Mouse (Mus musculus) cortical plate, adult 2 months (tissue): Measurements from ENCODE around the gene Cobl.

Experiments
- CTCF ChIP-seq: fragments of 200-500 bp; IDR thresholded peaks from 2 replicates; pipeline ENCODE4 v1.5.1; 2011; ENCODE audit warnings: mild to moderate bottlenecking, control low read depth, low read length; ENCODE audit not compliant: insufficient read depth; ENCODE audit errors: extremely low read depth
- POLR2A ChIP-seq: fragments of 200-500 bp; IDR thresholded peaks from 2 replicates; pipeline ENCODE4 v1.6.1; 2011; ENCODE audit warnings: mild to moderate bottlenecking, low read length, control low read depth; ENCODE audit not compliant: insufficient read depth; ENCODE audit errors: extremely low read depth

DNA sequence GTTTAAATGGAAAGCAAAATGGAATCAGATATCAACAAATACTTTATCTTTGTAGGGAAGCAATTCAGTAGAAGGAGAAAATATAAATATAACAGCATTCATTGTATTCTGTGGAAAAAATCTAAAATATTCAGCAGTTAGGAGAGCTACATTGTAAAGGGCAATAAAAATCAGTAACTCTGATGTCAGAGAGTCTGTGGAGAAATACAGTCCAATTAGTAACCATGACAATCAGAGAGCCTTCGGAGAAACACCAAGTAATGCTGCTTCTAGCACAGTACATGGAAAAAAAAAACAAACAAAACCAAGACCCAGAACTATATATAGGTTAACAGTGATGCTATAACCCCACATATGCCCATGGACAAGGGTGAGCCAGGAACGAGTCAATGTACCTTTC is 206.3 kb downstream of the Cobl start:
- no peak for TF ChIP-seq POLR2A
- TF ChIP-seq CTCF, result no peak
